Mouse (Mus musculus) thymus, adult 2 months (tissue): ENCODE data around the gene Fxyd5.

ENCODE experiments used
- CTCF ChIP-seq: fragments of 200-500 bp; IDR thresholded peaks from 2 replicates; pipeline ENCODE4 v1.5.1; 2012; ENCODE audit warnings: mild to moderate bottlenecking, control low read depth, low read length, moderate library complexity, borderline replicate concordance; ENCODE audit not compliant: control insufficient read depth, poor library complexity, insufficient read depth; ENCODE audit errors: extremely low read depth
- POLR2A ChIP-seq: fragments of 200-500 bp; IDR thresholded peaks from 2 replicates; pipeline ENCODE4 v1.6.1; 2012; ENCODE audit warnings: mild to moderate bottlenecking, low read length, control low read depth, moderate library complexity; ENCODE audit not compliant: control insufficient read depth, poor library complexity, insufficient read depth; ENCODE audit errors: extremely low read depth

DNA sequence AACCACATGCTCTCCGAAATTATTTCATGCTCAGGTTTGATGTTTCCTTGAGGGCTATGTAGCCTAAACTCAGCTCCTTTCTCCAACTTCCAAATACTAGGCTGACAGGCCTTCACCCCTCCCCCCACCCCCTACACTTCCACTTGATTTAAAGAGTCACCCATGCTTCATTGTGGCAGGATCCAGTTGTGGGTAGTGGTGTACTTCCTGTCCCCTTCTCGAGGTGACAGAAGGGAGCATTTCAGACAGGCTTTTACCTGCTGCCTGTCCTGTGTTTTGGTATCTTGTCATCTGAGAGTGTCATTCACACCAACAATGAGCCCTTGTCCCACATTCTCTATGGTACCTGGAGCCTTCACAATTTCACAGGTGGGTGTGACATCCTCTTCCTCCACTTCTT is 45.0 kb upstream of the Fxyd5 start:
- TF ChIP-seq CTCF (no peak), POLR2A (no peak)
